Mouse (Mus musculus): ENCODE results near the gene Rxfp4.

Rxfp4 gene

GRCm38 (mm10) chr3:88651669-88652618 lies 998 bp downstream of the Rxfp4 start:
- no peak for DNase-seq

- DNase-seq: no peak
Measured at GRCm38 (mm10) chr3:88650713-88651504, 2.0 kb downstream of the Rxfp4 start.

GRCm38 (mm10) chr3:88649967-88650366 lies 3.0 kb downstream of the Rxfp4 start:
- DNase-seq: no peak

DNA sequence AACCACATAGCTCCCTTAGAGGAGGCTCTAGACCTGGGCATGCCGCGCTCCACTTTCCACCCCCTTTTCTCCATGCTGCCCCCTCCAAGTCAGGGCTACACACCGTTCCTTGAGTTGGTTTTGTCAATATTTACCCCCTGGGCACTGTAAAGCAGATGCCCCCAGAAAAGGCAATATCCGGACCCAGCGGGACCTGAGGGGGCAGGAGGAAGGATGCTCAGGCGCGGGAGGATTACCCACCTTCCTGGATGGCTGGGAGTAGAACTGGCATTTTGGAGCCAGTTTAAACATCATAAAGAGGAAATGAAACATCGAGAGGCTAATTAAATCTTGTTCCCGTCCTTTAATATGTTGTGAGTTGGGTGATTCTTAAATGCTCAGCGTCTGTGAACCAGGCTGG lies 3.8 kb downstream of the Rxfp4 start:
- no peak for DNase-seq

DNA sequence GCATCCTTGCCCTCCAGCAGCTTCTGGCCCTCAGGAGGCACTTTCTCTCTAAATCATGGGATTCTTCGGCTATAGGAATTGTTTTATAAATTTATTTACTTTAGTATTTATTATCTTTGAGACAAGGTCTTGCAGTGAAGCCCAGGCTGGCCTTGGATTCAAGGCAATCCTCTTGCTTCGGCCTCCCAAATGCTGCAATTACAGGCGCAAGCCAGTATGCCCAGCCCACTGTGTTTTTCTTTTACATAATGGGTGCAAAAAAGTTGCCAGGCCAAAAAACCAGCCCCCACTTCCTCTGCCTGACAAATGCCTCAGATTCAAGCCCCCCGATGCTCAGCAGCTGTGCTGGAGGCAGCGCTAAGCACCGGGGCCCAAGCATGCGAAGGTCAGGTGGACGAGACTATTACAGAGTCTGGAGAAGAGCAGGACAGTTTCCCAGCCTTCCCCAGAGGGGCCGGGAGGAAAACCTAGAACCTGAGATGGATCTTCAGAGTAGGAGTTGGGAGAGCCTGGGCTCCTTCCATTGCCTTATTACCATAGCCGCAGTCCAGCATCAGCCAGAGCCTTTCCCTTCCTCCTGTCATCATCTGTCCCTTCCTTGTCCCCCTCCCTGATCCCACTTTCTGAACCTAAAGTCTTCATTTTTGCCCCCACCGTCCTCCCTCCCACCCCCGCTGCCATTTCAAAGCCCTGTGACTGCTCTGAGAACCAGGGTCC lies 4.3 kb downstream of the Rxfp4 start:
- DNase-seq: no peak

- DNase-seq: no peak
Measured at GRCm38 (mm10) chr3:88647779-88648413, 5.0 kb downstream of the Rxfp4 start.

GRCm38 (mm10) chr3:88647076-88647475 lies 5.9 kb downstream of the Rxfp4 start:
- DNase-seq: no peak

DNA sequence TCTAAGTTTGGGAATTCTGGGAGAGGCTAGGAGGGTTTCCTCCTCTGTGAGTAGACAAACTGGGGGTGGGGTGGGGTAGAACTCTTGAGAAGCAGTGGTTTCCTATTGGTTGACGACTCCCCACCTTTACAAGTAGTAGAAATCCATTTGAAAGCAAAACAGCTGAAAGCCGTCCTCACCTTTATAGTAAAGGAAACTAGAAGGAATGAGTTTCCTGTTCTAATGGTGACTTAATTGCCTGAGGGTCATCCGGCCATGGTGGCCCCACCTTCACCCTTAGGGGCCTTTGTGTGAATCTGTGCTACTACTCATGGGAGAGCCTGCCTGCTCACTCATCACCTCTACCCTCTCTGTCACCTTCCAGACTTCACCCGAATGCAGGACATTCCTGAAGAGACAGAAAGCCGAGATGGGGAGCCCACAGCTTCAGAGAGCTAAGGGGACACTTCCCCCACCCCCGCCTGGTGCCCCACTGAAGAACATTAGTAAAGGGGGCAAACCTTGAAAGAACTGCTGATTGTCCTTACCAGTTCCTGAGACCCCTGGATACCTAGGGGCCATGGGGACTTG lies 6.4 kb downstream of the Rxfp4 start:
- no peak for DNase-seq

DNA sequence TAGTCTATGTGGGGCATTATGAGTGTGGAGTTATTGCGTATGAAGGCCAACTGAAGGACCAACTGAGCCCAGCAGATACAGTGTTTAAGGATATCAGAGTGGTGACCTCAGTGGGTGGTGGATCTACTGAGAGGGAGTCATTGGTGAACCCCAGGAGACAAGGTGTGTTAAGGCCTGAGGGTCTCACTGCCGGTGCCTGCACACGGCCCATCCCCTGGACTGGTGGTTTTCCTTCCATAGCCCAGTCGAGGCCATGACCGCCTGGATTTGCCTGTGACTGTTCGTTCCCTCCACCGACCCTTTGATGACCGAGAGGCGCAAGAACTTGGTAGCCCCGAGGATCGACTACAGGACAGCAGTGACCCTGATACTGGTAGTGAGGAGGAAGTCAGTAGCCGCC lies 7.0 kb downstream of the Rxfp4 start:
- DNase-seq: no peak

GRCm38 (mm10) chr3:88643078-88643477 lies 9.9 kb downstream of the Rxfp4 start:
- DNase-seq: no peak

GRCm38 (mm10) chr3:88640676-88641075 lies 12.3 kb downstream of the Rxfp4 start:
- peak; percentile 70 to 87 for DNase-seq

DNA sequence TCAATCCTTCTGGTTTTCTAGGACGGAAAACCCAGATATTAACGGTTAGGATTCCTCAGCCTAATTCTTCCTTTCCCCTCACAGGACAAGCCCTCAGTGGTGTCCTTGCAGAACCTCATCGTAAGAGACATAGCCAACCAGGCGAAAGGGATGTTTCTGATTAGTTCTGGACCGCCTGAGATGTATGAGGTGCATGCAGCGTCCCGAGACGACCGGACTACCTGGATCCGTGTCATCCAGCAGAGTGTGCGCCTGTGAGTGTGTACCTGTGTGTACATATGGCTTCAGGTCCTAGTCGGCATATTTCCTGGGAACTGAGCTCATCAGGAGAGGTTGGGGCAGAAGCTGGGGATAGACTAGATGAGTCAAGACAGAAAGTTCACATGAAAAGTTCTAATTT lies 13.7 kb downstream of the Rxfp4 start:
- no peak for DNase-seq

- DNase-seq: peak in 1 of 2 experiments; percentile 10
Measured at GRCm38 (mm10) chr3:88637134-88637533, 15.8 kb downstream of the Rxfp4 start.

DNA sequence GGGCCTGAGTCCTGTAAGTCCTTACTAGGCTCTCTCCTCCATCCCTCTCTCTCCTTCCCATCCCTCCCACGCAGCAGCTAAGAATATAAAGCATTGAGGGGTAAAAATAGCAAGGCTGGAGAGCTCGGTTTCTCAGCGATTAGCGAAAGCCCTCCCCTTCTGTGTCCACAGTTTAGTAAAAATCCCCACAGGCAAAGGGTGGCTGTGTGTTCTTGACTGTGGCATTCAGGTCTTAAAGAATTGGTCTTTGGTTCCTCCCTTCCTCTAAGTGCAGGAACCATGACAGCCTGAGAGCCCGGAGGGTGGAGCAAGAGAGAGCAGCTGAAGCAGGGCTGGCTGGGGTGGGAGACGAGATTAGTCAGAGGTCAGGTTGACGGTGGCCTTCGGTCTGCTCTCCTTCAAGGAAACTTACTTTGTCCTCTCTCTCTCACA lies 16.4 kb downstream of the Rxfp4 start:
- DNase-seq: no peak

DNA sequence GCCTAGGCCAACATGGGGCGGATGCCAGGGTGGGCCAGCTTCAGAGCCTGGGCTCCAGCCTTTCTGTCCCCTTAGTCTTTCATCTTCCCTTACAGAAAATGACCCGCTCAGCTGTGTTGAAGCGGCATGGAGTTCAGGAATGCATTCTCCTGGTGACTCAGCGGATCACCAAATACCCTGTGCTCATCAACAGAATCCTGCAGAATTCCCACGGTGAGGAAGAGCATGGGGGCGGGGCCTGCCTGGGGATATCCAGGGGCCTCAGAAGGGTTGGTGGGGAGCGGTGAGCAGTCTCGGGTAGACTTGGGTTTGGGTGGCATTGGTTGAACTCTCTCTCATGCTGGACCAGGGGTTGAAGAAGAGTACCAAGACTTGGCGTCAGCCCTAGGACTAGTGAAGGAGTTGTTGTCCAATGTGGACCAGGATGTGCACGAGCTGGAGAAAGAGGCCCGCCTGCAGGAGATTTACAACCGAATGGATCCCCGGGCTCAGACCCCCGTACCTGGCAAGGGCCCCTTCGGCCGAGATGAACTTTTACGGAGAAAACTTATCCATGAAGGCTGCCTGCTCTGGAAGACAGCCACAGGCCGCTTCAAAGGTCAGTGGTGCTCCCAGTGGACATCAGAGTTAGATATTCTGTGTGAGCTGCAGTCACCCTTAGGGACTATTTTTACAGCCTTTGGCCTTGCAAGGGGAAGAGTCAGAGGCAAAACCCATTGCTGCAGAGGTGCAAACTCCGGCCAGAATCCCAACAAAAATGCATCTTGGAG lies 17.3 kb downstream of the Rxfp4 start:
- DNase-seq: no peak

GRCm38 (mm10) chr3:88633056-88633455 lies 19.9 kb downstream of the Rxfp4 start:
- DNase-seq: no peak

DNA sequence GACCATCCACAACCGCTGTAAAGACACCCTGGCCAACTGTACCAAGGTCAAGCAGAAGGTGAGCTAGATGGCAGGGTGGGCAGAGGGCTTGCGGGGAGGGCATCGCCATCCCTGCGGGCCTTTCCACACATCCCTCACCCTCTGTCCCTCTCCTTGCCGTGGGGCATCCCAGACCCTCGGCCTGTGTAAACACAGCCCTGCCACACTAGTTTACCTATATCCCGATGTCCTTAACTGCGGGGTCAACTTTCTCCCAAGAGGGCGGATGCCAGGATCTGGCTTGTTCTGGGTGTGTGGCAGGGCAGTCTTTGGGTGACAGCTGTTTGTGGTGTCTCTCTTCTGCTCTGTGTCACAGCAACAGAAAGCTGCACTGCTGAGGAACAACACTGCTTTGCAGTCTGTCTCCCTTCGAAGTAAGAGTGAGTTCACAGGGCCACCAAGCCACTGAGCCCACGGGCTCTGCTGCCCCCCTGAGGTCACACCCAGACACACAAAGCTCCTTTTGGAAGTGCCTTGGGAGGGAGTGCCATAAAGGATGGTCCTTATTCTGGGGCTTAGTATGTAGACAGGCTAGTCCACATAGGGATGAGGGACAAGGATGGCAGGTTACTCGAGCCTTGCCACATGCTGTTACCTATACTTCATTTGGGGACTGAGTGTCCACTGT lies 20.9 kb downstream of the Rxfp4 start:
- DNase-seq: peak; percentile 49 to 67

DNA sequence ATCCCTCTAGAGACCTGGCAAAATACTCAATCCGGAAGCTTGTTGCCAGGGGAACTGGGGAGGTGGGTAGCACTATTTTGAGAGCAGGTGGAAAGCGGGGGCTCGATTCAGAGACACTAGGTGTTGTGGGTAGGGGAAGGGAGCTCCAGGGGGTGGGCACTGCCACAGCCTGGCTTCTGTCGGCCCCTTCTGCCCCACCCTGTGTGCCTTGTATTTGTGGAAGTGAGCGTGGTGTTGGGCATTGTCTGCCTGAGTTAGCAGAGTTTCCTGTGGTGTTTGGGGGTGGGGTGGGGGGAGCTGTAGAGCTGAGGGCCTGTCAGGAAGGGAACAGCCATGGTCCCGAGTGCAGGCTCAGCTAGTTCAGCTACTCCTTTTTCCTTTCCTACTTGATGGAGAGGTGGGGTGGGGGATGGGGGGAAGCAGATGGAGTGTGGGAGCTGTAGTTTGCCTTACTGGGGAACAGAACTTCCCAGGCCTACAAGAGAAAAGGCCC lies 22.0 kb downstream of the Rxfp4 start:
- peak in 1 of 2 experiments; percentile 13 for DNase-seq

- peak in 1 of 2 experiments; percentile 15 for DNase-seq
Measured at GRCm38 (mm10) chr3:88630018-88630417, 22.9 kb downstream of the Rxfp4 start.

- DNase-seq: no peak
Measured at GRCm38 (mm10) chr3:88629244-88629643, 23.7 kb downstream of the Rxfp4 start.

- no peak for DNase-seq
Measured at GRCm38 (mm10) chr3:88628766-88629165, 24.2 kb downstream of the Rxfp4 start.

Measured in cerebellum, postnatal 25 days (tissue).